13 mouse cellular contexts compared by ENCODE assay signal in the genomic region with DNA sequence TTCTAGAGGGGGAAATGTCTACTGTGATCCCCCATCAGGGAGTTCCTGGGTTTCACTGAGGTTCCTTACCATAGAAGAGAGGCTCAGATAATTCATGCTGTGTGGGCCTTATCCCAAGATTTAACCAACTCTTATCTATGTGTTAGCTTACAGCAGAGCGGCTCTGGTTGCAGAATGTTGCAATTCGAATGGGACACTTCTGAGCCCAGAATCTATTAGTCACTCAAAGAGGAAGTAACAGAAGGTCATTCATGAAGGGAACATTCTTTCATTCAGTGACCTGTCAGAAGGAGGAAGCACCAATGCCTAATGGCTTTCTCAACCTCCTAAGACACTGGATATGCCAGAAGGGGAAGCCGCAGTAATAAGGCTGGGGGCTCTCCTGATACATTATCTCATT.
DNase-seq lines count a peak whose midpoint lies in the region; ATAC-seq and TF ChIP-seq lines count a peak whose summit lies in the region.
"Had no signal": no experiment of that assay in that cellular context is flagged by ENCODE, and none has a peak within 500 bp of the region (broad histone marks: within the 10 kb centered on the region; RNA-seq: fewer than 3 reads in every experiment).

No protein-coding gene starts in this region.

- no peak for ATAC-seq in heart, embryonic 11.5 days (replicated peaks; ENCODE audit: insufficient number of reproducible peaks, low FRiP score, low TSS enrichment)
- ATAC-seq in monocyte, adult 5-6 weeks (replicated peaks; ENCODE audit: insufficient number of reproducible peaks, low FRiP score, low TSS enrichment, poor library complexity, severe bottlenecking), result peak; percentile 97
- no peak for ATAC-seq in midbrain, embryonic 16.5 days

- no peaks in the 10 kb centered on the region for H3K36me3 ChIP-seq in heart, embryonic 11.5 days (ENCODE audit: control insufficient read depth, insufficient read depth, low read length)
- H3K36me3 ChIP-seq in liver, adult 2 months (ENCODE audit: control insufficient read depth, insufficient read depth, low read length), result no peaks in the 10 kb centered on the region
- H3K36me3 ChIP-seq in midbrain, embryonic 16.5 days (ENCODE audit: control insufficient read depth, insufficient read depth, low read length), result no peaks in the 10 kb centered on the region
- H3K36me3 ChIP-seq: embryonic facial prominence, embryonic 13.5 days; hindbrain, embryonic 12.5 days had no signal

- H3K4me1 ChIP-seq in heart, embryonic 11.5 days (ENCODE audit: control insufficient read depth, insufficient read depth, low read length), result no peaks in the 10 kb centered on the region; the same call in 1 of the 2 replicates
- H3K4me1 ChIP-seq in liver, adult 2 months (ENCODE audit: control insufficient read depth, insufficient read depth, low read length), result no peaks in the 10 kb centered on the region
- no peaks in the 10 kb centered on the region for H3K4me1 ChIP-seq in midbrain, embryonic 16.5 days (ENCODE audit: control insufficient read depth, insufficient read depth, low read length)
- H3K4me1 ChIP-seq: hindbrain, embryonic 12.5 days had no signal

- no peak overlapping the region for H3K9ac ChIP-seq in heart, embryonic 11.5 days (ENCODE audit: low read depth, low read length)
- H3K9ac ChIP-seq in liver, adult 2 months (ENCODE audit: low read depth, low read length), result no peak overlapping the region
- H3K9ac ChIP-seq in midbrain, embryonic 16.5 days (ENCODE audit: low read depth, low read length), result no peak overlapping the region
- H3K9ac ChIP-seq: embryonic facial prominence, embryonic 13.5 days; hindbrain, embryonic 12.5 days; liver, embryonic 14.5 days had no signal

- no peak for TF ChIP-seq CTCF in liver, adult 2 months (IDR thresholded peaks at IDR 0.05; ENCODE audit: low read depth, low read length)

- no peaks in the 10 kb centered on the region for H3K9me3 ChIP-seq in heart, embryonic 11.5 days (replicated peaks; ENCODE audit: control insufficient read depth, low read length)
- H3K9me3 ChIP-seq in midbrain, embryonic 16.5 days (replicated peaks; ENCODE audit: control insufficient read depth, low read length, poor library complexity, severe bottlenecking), result no peaks in the 10 kb centered on the region
- H3K9me3 ChIP-seq: embryonic facial prominence, embryonic 13.5 days; hindbrain, embryonic 12.5 days had no signal

- no peak for TF ChIP-seq POLR2A in liver, adult 2 months (IDR thresholded peaks at IDR 0.05; ENCODE audit: extremely low read depth, insufficient read depth, low read length)

- 40% methylated on average over 3 of the region's 3 CpGs for WGBS in heart, embryonic 11.5 days (ENCODE audit: insufficient replicate concordance)
- 64% methylated on average over 3 of the region's 3 CpGs for WGBS in liver, adult 2 months
- WGBS in midbrain, embryonic 16.5 days, result 69% methylated on average over 3 of the region's 3 CpGs

- no peaks in the 10 kb centered on the region for H3K27me3 ChIP-seq in heart, embryonic 11.5 days (ENCODE audit: control insufficient read depth, insufficient read depth, low read length)
- no peaks in the 10 kb centered on the region for H3K27me3 ChIP-seq in liver, adult 2 months (ENCODE audit: control insufficient read depth, insufficient read depth, low read length)
- no peaks in the 10 kb centered on the region for H3K27me3 ChIP-seq in midbrain, embryonic 16.5 days (ENCODE audit: control insufficient read depth, insufficient read depth, low read depth, low read length)
- H3K27me3 ChIP-seq: embryonic facial prominence, embryonic 13.5 days; hindbrain, embryonic 12.5 days had no signal

- H3K4me3 ChIP-seq in heart, embryonic 11.5 days (ENCODE audit: low read depth, low read length), result no peak overlapping the region
- no peak overlapping the region for H3K4me3 ChIP-seq in liver, adult 2 months (ENCODE audit: insufficient read depth, low read depth, low read length)
- H3K4me3 ChIP-seq in midbrain, embryonic 16.5 days (ENCODE audit: low read depth, low read length), result no peak overlapping the region
- H3K4me3 ChIP-seq: embryonic facial prominence, embryonic 13.5 days; gastrocnemius, adult 2 months; hindbrain, embryonic 12.5 days had no signal

- peak; percentile 93 for DNase-seq in heart, adult 11 months
- DNase-seq in liver, adult 2 months (ENCODE audit: extremely low read depth, low read depth, low spot score), result peak; percentile 37
- no peak for DNase-seq in liver
- DNase-seq in adrenal gland, postnatal 36 days, result peak; percentile 33 to 37
- DNase-seq in neural tube, embryonic 10.5 days (ENCODE audit: extremely low spot score, low spot score), result no peak
- DNase-seq: cerebellum, adult 9-10 months; gastrocnemius, adult 2 months had no signal

- no peaks in the 10 kb centered on the region for H3K79me2 ChIP-seq in liver, adult 2 months (ENCODE audit: control insufficient read depth, insufficient read depth, low read length)

- no peak overlapping the region for H3K27ac ChIP-seq in heart, embryonic 11.5 days (ENCODE audit: low read depth, low read length)
- no peak overlapping the region for H3K27ac ChIP-seq in liver, adult 2 months (replicated peaks; ENCODE audit: insufficient read depth, low read depth, low read length)
- no peak overlapping the region for H3K27ac ChIP-seq in midbrain, embryonic 16.5 days (ENCODE audit: low read length)
- H3K27ac ChIP-seq: embryonic facial prominence, embryonic 13.5 days; gastrocnemius, adult 2 months; hindbrain, embryonic 12.5 days; liver, embryonic 14.5 days had no signal

- no peak overlapping the region for H3K4me2 ChIP-seq in heart, embryonic 11.5 days
- no peak overlapping the region for H3K4me2 ChIP-seq in midbrain, embryonic 16.5 days (ENCODE audit: low read length)
- H3K4me2 ChIP-seq: embryonic facial prominence, embryonic 13.5 days; hindbrain, embryonic 12.5 days had no signal

Comparison
In these comparisons a context has a peak if more than half of its experiments do, and no peak if none do; other contexts are left out.
1. DNase-seq: peak in heart, adult 11 months (single experiment), liver, adult 2 months (single experiment) and adrenal gland, postnatal 36 days (2 of 2); none in liver (single experiment) and neural tube, embryonic 10.5 days (single experiment).